In the genomic region with DNA sequence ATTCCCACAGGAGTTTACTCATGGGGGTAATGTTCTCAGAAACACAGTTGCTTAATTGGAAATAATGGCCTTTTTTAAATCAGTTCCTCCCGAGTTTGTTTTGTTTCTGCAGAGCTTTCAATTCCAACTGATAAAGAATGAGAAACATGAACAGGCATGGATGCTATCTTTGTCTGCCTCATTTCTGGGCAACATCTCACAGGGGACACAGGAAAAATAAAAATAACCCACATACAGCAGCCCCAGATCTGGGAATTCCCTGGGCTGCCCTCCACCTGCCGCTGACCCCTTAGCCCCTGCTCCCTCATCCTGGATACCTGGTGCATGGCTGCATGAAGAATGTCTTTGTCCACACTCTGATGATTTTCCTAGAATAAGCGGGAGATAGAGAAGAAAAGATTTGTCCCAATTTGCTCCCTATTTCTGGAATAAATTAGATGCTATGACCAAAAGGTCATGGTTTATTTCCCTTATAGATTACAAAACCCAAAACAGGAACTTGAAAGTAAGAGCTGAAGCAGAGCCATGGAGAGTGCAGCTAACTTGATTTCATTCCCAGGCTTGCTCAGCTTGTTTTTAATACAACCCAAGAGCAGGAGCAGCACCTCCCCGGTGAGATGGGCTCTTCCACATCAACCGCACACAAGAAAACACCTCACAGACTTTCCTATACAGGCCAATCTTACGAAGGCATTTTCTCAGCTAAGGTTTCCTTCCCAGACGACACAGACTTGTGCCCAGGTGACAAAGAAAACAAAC, we compare ENCODE assay signal across 29 mouse cellular contexts. TPM values are rescaled to one million over a fixed set of nuclear protein-coding genes. Genes with fewer than 3 reads are reported as not detected.
"Had no signal": no experiment of that assay in that cellular context is flagged by ENCODE, and none has a peak within 500 bp of the region (broad histone marks: within the 10 kb centered on the region; RNA-seq: fewer than 3 reads in every experiment).

No protein-coding gene starts in this region.

- ATAC-seq: liver, embryonic 12.5 days; midbrain, embryonic 15.5 days had no signal

- DNase-seq: kidney, adult 8-10 months; kidney, postnatal 10 days; kidney, postnatal 4 days; layer of hippocampus, adult 9-11 months; lung, adult 18-20 months; lung, postnatal 10 days; lung, postnatal 36 days; thymus, adult 2 months; thymus, postnatal 14 days; thymus, postnatal 4 days had no signal

- H3K9me3 ChIP-seq: kidney, embryonic 15.5 days; liver, embryonic 12.5 days; liver, embryonic 15.5 days; lung, embryonic 15.5 days; midbrain, embryonic 12.5 days; midbrain, embryonic 15.5 days had no signal

- H3K36me3 ChIP-seq: kidney, embryonic 15.5 days; liver, embryonic 12.5 days; liver, embryonic 15.5 days; lung, embryonic 15.5 days; midbrain, embryonic 12.5 days; midbrain, embryonic 15.5 days had no signal

- H3K4me3 ChIP-seq: kidney, embryonic 15.5 days; liver, embryonic 12.5 days; liver, embryonic 15.5 days; lung, embryonic 15.5 days; midbrain, embryonic 12.5 days; midbrain, embryonic 15.5 days; myocyte had no signal

- H3K9ac ChIP-seq: kidney, embryonic 15.5 days; liver, embryonic 12.5 days; liver, embryonic 15.5 days; lung, embryonic 15.5 days; midbrain, embryonic 12.5 days; midbrain, embryonic 15.5 days had no signal

- H3K27ac ChIP-seq: kidney, embryonic 15.5 days; liver, embryonic 12.5 days; liver, embryonic 15.5 days; lung, embryonic 15.5 days; midbrain, embryonic 12.5 days; midbrain, embryonic 15.5 days; stomach, postnatal 0 days had no signal

- H3K4me2 ChIP-seq: kidney, embryonic 15.5 days; liver, embryonic 12.5 days; liver, embryonic 15.5 days; lung, embryonic 15.5 days; midbrain, embryonic 12.5 days; midbrain, embryonic 15.5 days had no signal

- H3K27me3 ChIP-seq: kidney, embryonic 15.5 days; liver, embryonic 12.5 days; liver, embryonic 15.5 days; lung, embryonic 15.5 days; midbrain, embryonic 12.5 days; midbrain, embryonic 15.5 days had no signal

- H3K4me1 ChIP-seq: kidney, embryonic 15.5 days; liver, embryonic 12.5 days; liver, embryonic 15.5 days; lung, embryonic 15.5 days; midbrain, embryonic 12.5 days; midbrain, embryonic 15.5 days had no signal

RNA-seq across cellular contexts. Expression of a gene that starts 16.1 kb away (rescaled TPM):
- total RNA-seq: layer of hippocampus, adult 18-20 months; layer of hippocampus, postnatal 25 days; left cerebral cortex, adult 18-20 months; left cerebral cortex, postnatal 36 days had no signal
- polyA plus RNA-seq: kidney, embryonic 15.5 days; limb, embryonic 11.5 days; liver, embryonic 12.5 days; midbrain, embryonic 12.5 days; myocyte; neural tube, embryonic 11.5 days; small intestine, adult 2 months; spleen, adult 2 months; stomach, embryonic 14.5 days; stomach, postnatal 0 days; thymus, adult 2 months had no signal

RNA-seq across cellular contexts. Expression of a gene that starts 27.1 kb away (rescaled TPM):
- total RNA-seq: layer of hippocampus, adult 18-20 months; layer of hippocampus, postnatal 25 days had no signal
- polyA plus RNA-seq: myocyte had no signal

RNA-seq across cellular contexts. Expression of a gene that starts 27.5 kb away (rescaled TPM):
- total RNA-seq: layer of hippocampus, adult 18-20 months; layer of hippocampus, postnatal 25 days had no signal
- polyA plus RNA-seq: myocyte had no signal

RNA-seq across cellular contexts. Expression of a gene that starts 38.0 kb away (rescaled TPM):
- total RNA-seq: layer of hippocampus, adult 18-20 months; layer of hippocampus, postnatal 25 days; left cerebral cortex, adult 18-20 months; left cerebral cortex, postnatal 36 days had no signal
- polyA plus RNA-seq: kidney, embryonic 15.5 days; limb, embryonic 11.5 days; limb, embryonic 14.5 days; liver, embryonic 12.5 days; liver, embryonic 15.5 days; lung, embryonic 15.5 days; midbrain, embryonic 12.5 days; midbrain, embryonic 15.5 days; myocyte; neural tube, embryonic 11.5 days; neural tube, embryonic 14.5 days; small intestine, adult 2 months; spleen, adult 2 months; stomach, embryonic 14.5 days; stomach, postnatal 0 days had no signal

RNA-seq across cellular contexts. Expression of a gene that starts 39.1 kb away (rescaled TPM):
- total RNA-seq: layer of hippocampus, adult 18-20 months; layer of hippocampus, postnatal 25 days; left cerebral cortex, adult 18-20 months; left cerebral cortex, postnatal 36 days had no signal
- polyA plus RNA-seq: myocyte had no signal
